Mouse (Mus musculus) macrophage (primary cell): ENCODE measurements around the gene Paics. TPM values are rescaled to one million over a fixed set of nuclear protein-coding genes. Genes with fewer than 3 reads are reported as not detected.
A peak's percentile ranks its signal among the peaks of the same experiment; 100 is the strongest.
"Not testable (repeated sequence)": the region's sequence is repeated elsewhere in the genome, so short reads cannot be mapped to it uniquely, and the experiment has no call there.

Experiments used
- H3K27ac ChIP-seq: fragments of 350-480 bp; formaldehyde crosslinking; 2 replicates; pipeline ENCODE4 v1.9.0; 2021
- H3K36me3 ChIP-seq: fragments of 350-480 bp; formaldehyde crosslinking; 2 replicates; pipeline ENCODE4 v1.9.0; 2021; ENCODE audit errors: inconsistent target
- H3K4me3 ChIP-seq: fragments of 350-480 bp; formaldehyde crosslinking; 2 replicates; pipeline ENCODE4 v1.9.0; 2021; ENCODE audit errors: inconsistent target
- H3K79me2 ChIP-seq: fragments of 350-480 bp; formaldehyde crosslinking; 2 replicates; pipeline ENCODE4 v1.9.0; 2021; ENCODE audit errors: inconsistent target
- WGBS: methylation state at CpG from one replicate; pipeline ENCODE4 v1.1.7; 2026; ENCODE audit warnings: inconsistent platforms; ENCODE audit not compliant: missing documents; 5-methylcytosine and 5-hydroxymethylcytosine counted together
- polyA plus RNA-seq: library from polyadenylated mRNA; stranded (reverse); fragments of 250-400 nt; gene quantifications from 3 replicates; pipeline ENCODE4 v1.2.4, GENCODE M21; 2018; ENCODE audit warnings: inconsistent platforms

Gene Paics
- polyA plus RNA-seq, 1 experiment from 2014 or later = 77.7 TPM

- H3K27ac ChIP-seq = no peak overlapping the region
- peaks cover 84% of the 10 kb centered on the region for H3K36me3 ChIP-seq
- H3K79me2 ChIP-seq = no peaks in the 10 kb centered on the region
- WGBS = 100% methylated on average over 3 of the region's 3 CpGs
- H3K4me3 ChIP-seq = no peak overlapping the region
Measured at GRCm38 (mm10) chr5:76964651-76965050, 13.5 kb downstream of the Paics start.

GRCm38 (mm10) chr5:76969250-76969649 lies 18.1 kb downstream of the Paics start:
- no peak overlapping the region for H3K4me3 ChIP-seq
- H3K36me3 ChIP-seq = peaks cover 45% of the 10 kb centered on the region
- 94% methylated on average over 5 of the region's 5 CpGs for WGBS
- no peak overlapping the region for H3K27ac ChIP-seq
- H3K79me2 ChIP-seq = peaks cover 3% of the 10 kb centered on the region; the same call in 1 of the 2 replicates

- H3K79me2 ChIP-seq = peaks cover 16% of the 10 kb centered on the region
- not testable (repeated sequence) for H3K27ac ChIP-seq, H3K4me3 ChIP-seq
- 88% methylated on average over 1 of the region's 1 CpGs for WGBS
- H3K36me3 ChIP-seq = peaks cover 31% of the 10 kb centered on the region
Measured at GRCm38 (mm10) chr5:76971115-76971514, 20.0 kb downstream of the Paics start.

GRCm38 (mm10) chr5:76973488-76973887 lies 22.4 kb downstream of the Paics start:
- 32% methylated on average over 3 of the region's 3 CpGs for WGBS
- Histone ChIP-seq H3K4me3 (peak overlapping the region; percentile 98), H3K36me3 (peaks cover 9% of the 10 kb centered on the region), H3K27ac (no peak overlapping the region), H3K79me2 (peaks cover 33% of the 10 kb centered on the region)

GRCm38 (mm10) chr5:76974207-76974553 lies 23.1 kb downstream of the Paics start:
- 2% methylated on average over 15 of the region's 17 CpGs for WGBS
- Histone ChIP-seq H3K79me2 (peaks cover 33% of the 10 kb centered on the region), H3K27ac (peak overlapping the region; percentile 72), H3K36me3 (peaks cover 11% of the 10 kb centered on the region), H3K4me3 (peak overlapping the region; percentile 98)

- Histone ChIP-seq H3K27ac (peak within 1 kb of the TSS; percentile 72), H3K36me3 (peaks cover 12% of the 10 kb centered on the region), H3K4me3 (peak within 1 kb of the TSS; percentile 98), H3K79me2 (peaks cover 33% of the 10 kb centered on the region)
- 1% methylated on average over 59 of the region's 60 CpGs for WGBS
Measured at GRCm38 (mm10) chr5:76974554-76975285, 23.6 kb downstream of the Paics start, which contains the start of gene Srp72. TSS of gene Srp72 (plus strand) at chr5:76974683.

GRCm38 (mm10) chr5:76975736-76976135 lies 24.6 kb downstream of the Paics start:
- H3K79me2 ChIP-seq = peaks cover 33% of the 10 kb centered on the region
- 82% methylated on average over 8 of the region's 8 CpGs for whole genome bisulfite sequencing
- peak overlapping the region; percentile 98; the same call in 1 of the 2 replicates for H3K4me3 ChIP-seq
- no peak overlapping the region for H3K27ac ChIP-seq
- H3K36me3 ChIP-seq = peaks cover 22% of the 10 kb centered on the region

- Histone ChIP-seq H3K36me3 (peaks cover 86% of the 10 kb centered on the region), H3K4me3 (no peak overlapping the region), H3K79me2 (no peaks in the 10 kb centered on the region), H3K27ac (no peak overlapping the region)
- WGBS = 96% methylated on average over 11 of the region's 11 CpGs
Measured at GRCm38 (mm10) chr5:76984015-76984414, 32.9 kb downstream of the Paics start.

GRCm38 (mm10) chr5:76990789-76991188 lies 39.7 kb downstream of the Paics start:
- Histone ChIP-seq H3K27ac (no peak overlapping the region), H3K4me3 (no peak overlapping the region), H3K36me3 (peaks cover 85% of the 10 kb centered on the region), H3K79me2 (no peaks in the 10 kb centered on the region)
- 100% methylated on average over 3 of the region's 3 CpGs for WGBS

- Histone ChIP-seq H3K79me2 (no peaks in the 10 kb centered on the region), H3K27ac (no peak overlapping the region), H3K4me3 (no peak overlapping the region), H3K36me3 (peaks cover 92% of the 10 kb centered on the region)
- 100% methylated on average over 5 of the region's 5 CpGs for WGBS
Measured at GRCm38 (mm10) chr5:76993174-76993814, 42.2 kb downstream of the Paics start.

- Histone ChIP-seq H3K27ac (no peak overlapping the region), H3K79me2 (no peaks in the 10 kb centered on the region), H3K36me3 (peaks cover 66% of the 10 kb centered on the region), H3K4me3 (no peak overlapping the region)
- WGBS = 71% methylated on average over 5 of the region's 5 CpGs
Measured at GRCm38 (mm10) chr5:76998416-76998815, 47.3 kb downstream of the Paics start.

- WGBS = 93% methylated on average over 17 of the region's 17 CpGs
- H3K4me3 ChIP-seq = no peak overlapping the region
- no peaks in the 10 kb centered on the region for H3K79me2 ChIP-seq
- H3K36me3 ChIP-seq = peaks cover 41% of the 10 kb centered on the region
- H3K27ac ChIP-seq = no peak overlapping the region
Measured at GRCm38 (mm10) chr5:77001192-77001591, 50.1 kb downstream of the Paics start.

- Histone ChIP-seq H3K36me3 (peaks cover 11% of the 10 kb centered on the region; the same call in 1 of the 2 replicates), H3K4me3 (no peak within 1 kb of the TSS), H3K79me2 (no peaks in the 10 kb centered on the region), H3K27ac (no peak within 1 kb of the TSS)
- 88% methylated on average over 6 of the region's 6 CpGs for WGBS
Measured at GRCm38 (mm10) chr5:77004051-77004821, 53.1 kb downstream of the Paics start, which contains the start of gene Arl9. TSS of gene Arl9 (plus strand) at chr5:77004055.

- Histone ChIP-seq H3K36me3 (no peaks in the 10 kb centered on the region), H3K27ac (no peak overlapping the region), H3K79me2 (no peaks in the 10 kb centered on the region), H3K4me3 (no peak overlapping the region)
- 96% methylated on average over 9 of the region's 9 CpGs for WGBS
Measured at GRCm38 (mm10) chr5:77010352-77010751, 59.2 kb downstream of the Paics start.
